Mouse (Mus musculus): Measurements from ENCODE around the gene Src.

The Src gene

DNA sequence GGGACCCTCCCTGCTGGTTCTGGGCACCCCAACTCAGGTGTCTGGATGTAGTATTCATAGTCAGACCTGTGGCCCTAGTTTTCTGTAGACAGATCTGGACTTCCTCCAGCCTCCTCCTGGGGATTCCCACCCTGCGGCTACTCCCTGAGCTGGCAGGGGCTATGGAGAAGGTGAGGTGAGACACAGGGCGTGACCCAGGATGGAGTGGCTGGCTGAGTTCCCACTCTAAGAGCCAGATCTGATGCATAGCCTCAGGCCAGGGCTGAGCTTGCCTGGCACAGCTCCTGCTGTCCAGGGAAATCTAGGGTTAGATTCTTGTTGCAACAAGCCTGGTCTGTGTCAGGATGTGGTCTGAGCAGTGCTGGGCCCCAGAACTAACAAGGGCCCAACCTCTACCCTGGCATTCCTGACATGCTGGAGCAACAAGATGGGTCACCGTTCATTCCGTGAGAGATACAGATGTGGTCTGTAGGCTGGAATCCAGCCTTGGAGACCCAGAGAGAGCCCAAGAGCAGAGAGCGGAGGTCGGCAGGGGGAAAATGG is 7.0 kb upstream of the Src start:
- in situ Hi-C loops (cut with MboI; ENCODE audit: low sequenced_read_pairs) = no loop called here

- in situ Hi-C loops (cut with MboI; ENCODE audit: low sequenced_read_pairs) = no loop called here
Measured at GRCm38 (mm10) chr2:157412497-157412896, 5.7 kb upstream of the Src start.

DNA sequence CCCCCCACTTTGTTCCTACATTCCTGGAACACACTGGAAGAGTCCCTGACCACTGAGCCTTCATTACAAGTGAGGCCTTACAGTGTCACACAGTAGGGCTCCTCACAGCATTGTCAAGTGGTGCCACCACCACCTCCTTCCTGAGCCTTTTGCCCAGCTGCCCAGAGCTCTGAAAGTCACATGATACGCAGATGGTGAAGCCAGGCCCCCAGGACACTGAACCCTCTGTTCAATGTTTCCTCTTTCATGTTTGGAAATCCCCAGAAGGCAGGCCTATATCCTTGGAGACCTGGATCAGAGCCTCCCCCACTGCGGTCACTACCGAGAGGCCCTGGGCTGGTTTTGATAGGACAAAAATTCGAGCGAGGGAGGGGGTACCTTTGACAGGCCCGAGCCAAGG is 1.0 kb upstream of the Src start:
- in situ Hi-C loops (cut with MboI; ENCODE audit: low sequenced_read_pairs) = no loop called here

DNA sequence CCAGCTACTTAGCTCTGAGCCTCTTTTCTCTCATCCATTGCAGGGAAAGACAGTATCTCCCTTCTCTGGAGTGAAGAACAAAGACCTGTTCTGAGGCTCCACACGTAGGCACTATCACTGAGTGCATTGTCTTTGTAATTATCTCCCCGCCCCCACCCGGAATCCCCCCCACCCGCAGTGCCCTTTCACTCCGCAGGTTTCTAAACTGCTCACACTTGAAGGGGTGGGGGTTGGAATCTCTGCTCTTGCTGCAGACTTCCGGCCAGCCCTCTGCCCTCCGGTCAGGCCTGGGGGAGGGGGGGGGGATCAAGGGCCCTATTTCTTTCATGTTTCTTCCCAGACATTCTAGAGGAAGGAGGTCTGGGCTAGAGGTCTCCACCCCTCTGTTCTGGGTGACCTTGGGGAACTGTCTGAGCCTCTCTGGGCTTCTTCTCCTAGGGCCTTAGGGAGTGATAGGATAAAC is 396 bp downstream of the Src start:
- in situ Hi-C loops (cut with MboI; ENCODE audit: low sequenced_read_pairs) = no loop called here

- in situ Hi-C loops (cut with MboI; ENCODE audit: low sequenced_read_pairs) = no loop called here
Measured at GRCm38 (mm10) chr2:157419506-157419905, 1.3 kb downstream of the Src start.

DNA sequence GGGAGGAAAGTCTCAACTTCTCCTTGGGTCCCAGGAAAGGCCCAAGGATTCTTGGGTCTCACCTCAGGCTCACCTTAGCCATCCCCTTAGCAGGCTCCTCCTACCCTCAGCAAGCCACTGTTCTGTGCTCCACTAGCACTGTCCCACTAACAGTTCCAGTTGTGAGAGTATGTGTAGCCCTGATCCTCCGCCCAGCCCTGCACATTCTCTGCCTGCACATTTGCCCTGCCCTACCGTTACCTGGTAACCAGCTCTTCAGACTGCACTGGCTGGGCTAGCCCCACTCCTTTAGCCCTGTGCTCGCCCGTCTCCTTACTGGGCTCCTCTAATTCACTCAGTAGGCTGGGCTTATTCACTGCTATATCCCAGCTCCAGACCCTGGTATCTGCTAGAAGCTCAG is 2.2 kb downstream of the Src start:
- in situ Hi-C loops (cut with MboI; ENCODE audit: low sequenced_read_pairs) = no loop called here

DNA sequence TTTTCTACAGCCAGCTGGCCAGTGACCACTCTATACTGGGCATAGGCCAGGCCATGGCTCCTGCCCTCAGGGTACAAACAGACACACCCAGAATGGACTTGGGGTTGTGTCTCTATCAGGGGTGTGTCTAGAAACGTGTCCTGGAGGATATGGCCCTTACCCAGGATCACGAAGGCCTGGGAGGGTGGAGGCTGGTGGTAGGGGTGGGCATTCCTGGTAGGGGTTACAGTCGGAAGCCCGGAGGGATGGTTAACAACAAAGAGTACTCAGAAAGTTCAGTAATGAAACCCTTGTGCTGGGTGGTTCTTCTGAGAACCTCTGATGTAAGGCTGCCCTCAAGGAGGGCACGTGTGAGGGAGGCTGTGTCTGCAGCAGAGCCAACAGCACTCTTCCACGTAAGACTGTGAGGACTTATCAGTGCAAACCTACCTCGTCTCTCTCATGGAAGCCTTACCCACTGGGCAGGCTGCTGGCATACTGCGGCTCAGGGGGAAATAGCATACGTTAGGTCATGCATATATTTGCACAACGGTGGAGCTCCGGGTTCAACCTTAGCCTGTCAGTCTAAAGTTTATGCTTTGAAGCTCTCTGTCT is 3.9 kb downstream of the Src start:
- in situ Hi-C loops (cut with MboI; ENCODE audit: low sequenced_read_pairs) = no loop called here

- in situ Hi-C loops (cut with MboI; ENCODE audit: low sequenced_read_pairs) = no loop called here
Measured at GRCm38 (mm10) chr2:157422854-157423705, 4.8 kb downstream of the Src start.

GRCm38 (mm10) chr2:157423706-157424125 is 5.5 kb downstream of the Src start:
- in situ Hi-C loops (cut with MboI; ENCODE audit: low sequenced_read_pairs) = no loop called here

DNA sequence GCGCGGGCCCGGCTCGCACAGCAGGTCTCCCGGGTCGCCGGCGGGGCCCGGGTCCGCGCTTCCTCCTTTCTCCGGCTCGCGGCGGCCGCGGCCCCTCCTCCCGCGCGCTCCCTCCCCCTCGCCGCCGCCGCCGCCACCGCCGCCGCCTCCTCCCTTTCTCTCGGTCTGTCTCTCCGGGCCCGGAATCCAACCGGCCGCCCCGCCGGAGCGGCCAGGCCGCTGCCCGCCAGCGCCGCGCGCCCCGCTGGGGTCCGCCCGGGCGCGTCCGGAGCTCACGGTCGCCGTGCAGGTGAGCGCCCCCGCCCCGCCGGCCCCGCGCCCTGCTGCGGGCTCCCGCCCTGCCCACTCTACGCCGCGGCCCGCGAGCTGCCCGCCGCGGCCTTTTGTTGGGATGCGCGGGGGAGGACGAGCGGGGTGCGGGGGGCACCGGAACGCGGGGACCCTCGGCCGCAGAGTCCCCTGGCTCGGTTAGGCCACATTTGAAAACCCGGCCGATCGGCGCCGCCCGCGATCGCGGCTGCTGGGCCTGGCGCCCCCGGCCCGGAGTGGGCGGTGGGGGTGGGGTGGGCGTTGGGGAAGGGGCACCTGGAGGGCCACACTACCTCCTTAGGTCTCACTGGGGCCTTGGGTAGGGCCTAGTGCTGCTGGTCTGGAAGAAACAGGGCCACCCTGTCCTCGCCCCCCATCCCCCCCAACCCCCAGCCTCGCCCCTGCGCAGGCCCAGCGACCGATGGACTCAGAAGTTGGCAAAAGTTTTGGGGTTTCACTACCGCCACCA is 6.1 kb downstream of the Src start:
- in situ Hi-C loops (cut with MboI; ENCODE audit: low sequenced_read_pairs) = no loop called here

- in situ Hi-C loops (cut with MboI; ENCODE audit: low sequenced_read_pairs) = no loop called here
Measured at GRCm38 (mm10) chr2:157424904-157425642, 6.8 kb downstream of the Src start.

DNA sequence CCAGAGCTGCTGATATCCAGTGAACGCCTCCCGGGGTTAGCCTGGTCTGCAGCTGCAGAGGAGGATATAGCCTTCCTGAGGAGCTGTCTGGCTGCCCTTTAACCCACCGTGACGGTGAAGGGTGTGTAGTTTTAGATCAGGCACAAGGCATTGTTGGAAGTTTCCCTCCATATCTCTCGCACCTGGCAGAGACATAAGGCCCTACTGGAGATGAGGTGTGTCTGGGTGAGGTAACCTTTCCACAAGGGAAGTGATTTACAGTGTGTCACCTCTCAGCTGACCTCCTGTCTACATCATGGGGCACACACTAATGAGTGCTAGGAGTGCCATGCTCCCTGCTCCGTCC is 7.4 kb downstream of the Src start:
- in situ Hi-C loops (cut with MboI; ENCODE audit: low sequenced_read_pairs) = no loop called here

GRCm38 (mm10) chr2:157426171-157426570 is 7.9 kb downstream of the Src start:
- in situ Hi-C loops (cut with MboI; ENCODE audit: low sequenced_read_pairs) = no loop called here

DNA sequence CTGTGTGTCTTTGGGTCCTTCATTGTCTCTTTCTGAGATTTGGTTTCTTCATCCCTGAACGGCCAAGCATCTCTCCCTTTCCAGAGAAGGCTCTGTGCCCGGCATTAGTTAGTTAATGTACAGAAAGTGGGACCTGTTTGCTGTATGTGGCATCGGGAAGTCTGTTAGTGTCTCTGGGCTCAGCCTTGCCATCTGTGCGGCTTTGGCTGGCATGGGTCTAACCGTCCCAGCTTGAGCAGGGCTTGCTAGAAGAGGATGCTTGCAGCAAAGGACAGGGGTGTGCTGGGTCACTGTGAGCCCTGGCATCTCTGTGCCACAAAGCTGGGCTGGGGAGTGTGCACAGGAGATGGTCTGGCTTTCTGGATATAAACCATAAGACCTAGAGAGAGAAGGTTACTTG is 8.9 kb downstream of the Src start:
- in situ Hi-C loops (cut with MboI; ENCODE audit: low sequenced_read_pairs) = no loop called here

DNA sequence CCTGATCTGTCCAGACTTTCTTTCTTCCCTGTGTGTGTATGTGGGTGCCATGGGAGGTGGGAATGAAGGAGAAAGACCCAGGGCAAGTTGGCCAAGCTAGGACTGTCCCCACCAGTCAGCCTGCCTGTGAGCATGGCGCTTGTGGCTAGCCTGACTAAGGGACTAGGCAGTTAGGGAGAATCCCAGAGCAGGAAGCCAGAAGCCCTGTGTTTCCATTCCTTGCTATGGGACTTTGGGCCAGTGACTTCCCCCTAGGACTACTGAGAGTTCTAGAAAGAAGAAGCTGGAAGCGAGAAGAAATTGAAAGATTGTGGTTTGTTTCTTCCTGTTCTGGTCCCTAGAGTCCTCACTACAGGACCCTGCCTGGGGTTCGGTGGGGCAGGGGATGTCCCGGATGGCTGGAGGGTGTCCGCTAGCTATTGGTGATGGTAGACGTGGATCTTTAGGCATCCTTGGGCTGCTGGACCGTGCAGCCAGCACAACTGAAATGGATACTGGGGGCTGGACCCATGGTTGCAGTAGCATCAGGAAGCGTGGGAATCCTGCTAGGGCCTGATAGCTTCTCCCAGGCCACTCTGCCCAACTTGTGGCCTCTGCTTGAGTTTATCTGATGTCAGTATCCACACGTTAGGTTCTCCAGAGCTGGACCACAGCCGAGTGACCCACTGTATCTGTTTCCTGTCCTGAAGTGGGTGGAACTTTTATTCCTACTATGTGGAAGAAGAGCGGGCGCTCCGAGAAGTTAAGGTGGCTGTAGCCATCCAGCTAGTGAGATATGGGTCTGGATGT is 10.3 kb downstream of the Src start:
- in situ Hi-C loops (cut with MboI; ENCODE audit: low sequenced_read_pairs) = no loop called here

DNA sequence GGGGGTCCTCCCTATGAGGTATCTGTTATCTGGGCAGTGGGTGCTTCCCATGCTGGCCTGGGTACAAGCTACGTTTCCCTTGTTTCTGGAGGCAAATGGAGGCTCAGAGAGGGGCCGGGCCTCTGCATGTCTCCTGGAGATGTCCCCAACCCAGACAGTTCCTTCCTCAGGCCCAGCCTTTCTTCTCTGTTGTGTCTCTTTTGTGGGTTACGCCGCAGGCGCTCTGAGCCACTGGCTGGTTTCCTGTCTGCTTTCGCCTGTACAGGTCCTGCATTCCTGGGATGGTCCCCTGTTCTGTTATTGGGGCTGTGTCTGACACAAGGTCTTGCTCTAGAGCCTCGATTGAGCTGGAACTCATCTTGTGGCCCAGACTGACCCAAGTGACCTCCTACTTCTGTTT is 11.5 kb downstream of the Src start:
- in situ Hi-C loops (cut with MboI; ENCODE audit: low sequenced_read_pairs) = no loop called here

- in situ Hi-C loops (cut with MboI; ENCODE audit: low sequenced_read_pairs) = no loop called here
Measured at GRCm38 (mm10) chr2:157430667-157431429, 12.6 kb downstream of the Src start.

DNA sequence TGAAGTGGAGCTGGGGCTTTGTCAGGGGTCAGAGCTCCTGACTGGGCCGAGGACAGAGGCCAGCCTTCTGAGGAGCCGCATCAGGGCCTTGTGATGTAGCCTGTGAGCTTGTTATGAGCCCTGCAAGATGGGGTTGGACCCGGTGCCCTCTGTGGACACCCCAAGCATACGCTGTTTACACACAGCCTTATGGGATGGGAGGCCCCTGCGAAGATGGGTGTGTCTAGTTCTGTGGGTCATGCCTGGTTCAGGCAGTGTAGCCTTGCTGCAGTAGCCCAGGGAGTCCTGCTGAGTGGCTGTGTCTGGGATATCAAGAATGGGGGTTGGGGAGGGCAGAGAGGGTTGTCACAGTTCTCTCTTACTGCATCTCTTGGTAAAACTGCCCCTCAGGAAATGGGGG is 13.7 kb downstream of the Src start:
- in situ Hi-C loops (cut with MboI; ENCODE audit: low sequenced_read_pairs) = no loop called here

DNA sequence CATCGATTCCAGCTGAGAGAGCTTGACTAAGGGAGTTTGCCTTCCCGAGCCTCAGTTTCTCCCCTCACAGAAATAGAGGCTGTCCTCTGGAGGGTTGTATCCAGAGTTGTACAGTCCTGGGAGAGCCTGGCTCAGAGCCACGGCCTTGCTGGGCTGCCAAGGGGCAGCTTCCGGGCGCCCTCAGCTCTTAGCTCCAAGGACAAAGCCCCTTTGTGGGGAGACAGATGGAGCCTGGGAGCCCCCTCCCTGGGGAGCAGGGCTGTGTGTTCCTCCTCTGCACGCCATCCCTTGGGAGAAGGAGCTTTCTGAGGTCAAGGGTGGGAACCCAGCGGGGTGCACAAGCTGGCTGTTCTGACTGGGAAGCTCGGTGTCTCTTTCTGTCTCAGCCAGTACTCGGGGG is 14.2 kb downstream of the Src start:
- in situ Hi-C loops (cut with MboI; ENCODE audit: low sequenced_read_pairs) = no loop called here
